Mouse (Mus musculus) thymus, postnatal 14 days (tissue): ENCODE results near the gene Nid2.
A peak's percentile ranks its signal among the peaks of the same experiment; 100 is the strongest.

Source experiments
- DNase-seq: peaks from one replicate; pipeline ENCODE4 v3.0.0; 2021

The Nid2 gene

GRCm38 (mm10) chr14:19746232-19746631, 4.8 kb upstream of the Nid2 start:
- no peak for DNase-seq

GRCm38 (mm10) chr14:19746731-19747130, 4.3 kb upstream of the Nid2 start:
- no peak for DNase-seq

DNA sequence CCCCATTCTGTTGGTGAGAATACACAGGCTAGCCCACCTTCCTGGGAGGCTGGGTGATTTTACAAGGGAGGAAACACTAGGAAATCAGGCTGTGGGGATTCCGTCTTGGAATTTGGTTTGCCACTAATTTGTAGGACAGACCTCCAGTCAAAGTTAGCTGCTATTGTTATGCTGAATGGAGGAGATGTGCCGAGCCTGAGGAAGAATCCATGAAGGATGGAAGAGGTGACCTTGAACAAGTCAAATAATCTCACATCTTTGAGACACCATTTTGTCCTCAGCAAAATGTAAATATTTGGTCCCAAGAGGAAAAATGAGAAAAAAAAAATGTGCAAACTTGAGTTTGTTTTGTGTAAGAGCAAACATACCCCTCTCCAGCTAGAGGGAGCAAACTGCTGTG, 1.3 kb upstream of the Nid2 start:
- DNase-seq, result no peak

DNA sequence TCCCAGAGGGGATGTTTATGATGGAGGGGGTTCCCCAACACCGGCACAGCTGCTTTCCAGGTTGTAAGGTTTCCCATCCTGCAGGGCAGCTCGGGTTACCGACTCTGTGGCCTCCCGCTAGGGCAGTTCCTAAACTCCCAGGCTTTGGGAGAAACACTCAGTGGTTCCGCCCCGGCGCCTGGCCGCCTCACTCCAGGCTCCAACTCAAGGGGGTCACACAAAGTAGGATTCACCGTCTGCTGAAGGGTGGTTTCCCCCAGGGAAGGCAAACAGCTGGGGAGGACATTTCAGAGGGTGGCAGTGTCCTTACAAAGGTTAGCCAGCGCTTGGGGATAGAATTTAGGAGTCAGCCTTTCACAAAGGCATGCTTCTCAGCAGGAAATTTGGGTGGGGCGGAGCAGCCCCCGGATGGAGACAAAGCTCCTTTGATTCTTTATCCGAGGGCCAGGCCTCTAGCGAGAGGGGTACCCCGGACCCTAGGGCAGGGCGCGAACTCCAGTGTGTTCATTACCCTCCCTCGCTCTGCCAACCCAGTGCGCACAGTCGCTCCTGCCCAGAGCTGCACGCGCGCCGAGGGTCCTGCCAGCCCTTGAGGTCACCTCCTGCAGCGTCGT, 547 bp upstream of the Nid2 start:
- DNase-seq, result no peak

- DNase-seq, result no peak
Measured at GRCm38 (mm10) chr14:19752276-19752675, 1.2 kb downstream of the Nid2 start.

DNA sequence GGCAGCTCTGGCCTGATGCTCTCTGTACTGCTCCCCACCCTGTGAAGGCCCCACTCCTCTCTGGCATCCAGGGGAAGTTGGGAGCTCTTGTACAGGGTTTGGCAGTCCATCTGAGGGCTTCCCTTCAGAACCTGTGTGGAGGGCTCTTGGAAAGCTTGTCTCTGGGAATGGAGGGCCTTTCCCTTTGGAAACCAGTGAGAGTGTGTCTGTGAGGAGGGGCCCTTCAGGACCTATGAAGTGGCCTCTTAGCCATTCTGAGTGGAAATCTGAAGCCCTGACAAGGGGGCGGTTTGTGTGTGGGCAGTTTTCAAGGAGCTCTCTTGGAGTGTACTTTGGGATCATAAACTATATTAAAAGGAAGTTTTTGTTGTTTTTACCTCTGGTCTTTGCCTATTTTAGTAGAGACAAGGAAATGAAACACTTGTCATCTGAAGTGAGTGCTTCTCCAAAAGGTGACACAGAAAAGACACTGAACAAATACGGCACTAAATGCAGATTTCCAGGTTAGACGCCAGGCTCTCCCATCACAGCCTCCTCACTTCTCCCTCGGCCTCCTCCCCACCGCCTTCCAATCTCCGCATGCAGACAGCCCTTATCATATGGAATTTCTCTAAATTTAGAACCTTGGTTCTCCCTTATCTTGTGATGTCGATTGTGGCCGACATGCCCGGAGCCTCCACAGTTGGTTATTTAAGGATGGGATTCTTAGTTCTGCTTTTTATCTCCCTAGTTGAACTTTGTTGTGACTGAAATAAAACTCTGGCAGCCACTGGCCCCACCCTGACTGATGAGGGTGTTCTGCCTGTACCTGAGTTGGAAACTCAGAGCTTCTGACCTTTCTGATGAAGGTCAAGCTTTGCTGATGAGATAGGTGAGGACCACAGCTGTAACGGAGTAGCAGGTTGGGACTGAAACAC, 8.5 kb downstream of the Nid2 start:
- DNase-seq, result no peak

DNA sequence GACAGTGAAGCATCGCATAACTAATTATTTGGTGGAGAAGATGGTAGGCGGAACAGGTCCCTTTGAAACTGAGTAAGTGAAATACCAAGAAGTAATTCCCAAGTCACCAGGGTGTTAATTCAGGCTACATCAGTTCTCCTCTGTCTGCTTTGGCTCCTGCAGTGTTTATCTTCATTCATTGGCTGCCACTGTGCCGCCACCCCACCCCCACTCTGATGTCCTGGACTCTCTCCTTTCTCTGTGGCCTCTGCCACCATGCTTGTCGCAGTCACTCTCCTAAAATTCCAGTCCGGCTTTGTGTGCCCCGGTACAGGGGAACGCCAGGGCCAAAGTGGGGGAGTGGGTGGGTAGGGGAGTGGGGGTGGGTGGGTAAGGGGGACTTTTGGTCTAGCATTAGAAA, 9.7 kb downstream of the Nid2 start:
- no peak for DNase-seq

DNA sequence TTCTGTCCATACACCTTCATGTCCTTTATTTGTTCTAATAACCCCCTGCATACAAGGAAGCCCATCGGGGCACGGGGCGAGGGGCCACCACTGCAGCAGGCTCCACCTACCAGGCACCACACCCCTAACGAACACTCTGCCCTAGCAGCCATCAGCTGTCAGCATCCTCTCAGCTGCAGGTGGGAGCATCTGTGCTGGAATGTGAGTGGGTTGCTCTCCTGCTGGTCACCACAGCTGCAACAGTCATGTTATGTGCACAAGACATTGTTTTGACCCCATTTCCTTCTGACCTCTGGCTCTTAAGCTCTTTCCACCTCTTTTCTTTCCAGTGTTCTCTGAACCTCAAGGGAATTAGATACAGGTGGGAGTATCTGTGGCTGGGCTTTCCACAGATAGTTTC, 10.9 kb downstream of the Nid2 start:
- DNase-seq, result no peak

DNA sequence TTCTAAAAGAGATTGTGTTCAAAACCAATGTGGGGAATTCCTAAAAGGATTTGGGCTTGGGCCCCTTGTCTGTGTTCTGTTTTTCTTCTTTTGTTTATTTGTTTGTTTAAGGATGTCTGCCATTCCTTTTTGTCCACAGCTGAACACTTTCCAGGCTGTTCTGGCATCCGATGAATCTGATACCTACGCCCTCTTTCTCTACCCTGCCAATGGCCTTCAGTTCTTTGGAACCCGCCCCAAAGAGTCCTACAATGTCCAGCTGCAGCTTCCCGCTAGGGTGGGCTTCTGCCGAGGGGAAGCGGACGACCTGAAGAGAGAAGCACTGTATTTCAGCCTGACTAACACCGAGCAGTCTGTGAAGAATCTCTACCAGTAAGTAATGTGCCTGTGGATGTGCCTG, 12.5 kb downstream of the Nid2 start:
- DNase-seq, result no peak

- no peak for DNase-seq
Measured at GRCm38 (mm10) chr14:19764331-19764730, 13.3 kb downstream of the Nid2 start.

DNA sequence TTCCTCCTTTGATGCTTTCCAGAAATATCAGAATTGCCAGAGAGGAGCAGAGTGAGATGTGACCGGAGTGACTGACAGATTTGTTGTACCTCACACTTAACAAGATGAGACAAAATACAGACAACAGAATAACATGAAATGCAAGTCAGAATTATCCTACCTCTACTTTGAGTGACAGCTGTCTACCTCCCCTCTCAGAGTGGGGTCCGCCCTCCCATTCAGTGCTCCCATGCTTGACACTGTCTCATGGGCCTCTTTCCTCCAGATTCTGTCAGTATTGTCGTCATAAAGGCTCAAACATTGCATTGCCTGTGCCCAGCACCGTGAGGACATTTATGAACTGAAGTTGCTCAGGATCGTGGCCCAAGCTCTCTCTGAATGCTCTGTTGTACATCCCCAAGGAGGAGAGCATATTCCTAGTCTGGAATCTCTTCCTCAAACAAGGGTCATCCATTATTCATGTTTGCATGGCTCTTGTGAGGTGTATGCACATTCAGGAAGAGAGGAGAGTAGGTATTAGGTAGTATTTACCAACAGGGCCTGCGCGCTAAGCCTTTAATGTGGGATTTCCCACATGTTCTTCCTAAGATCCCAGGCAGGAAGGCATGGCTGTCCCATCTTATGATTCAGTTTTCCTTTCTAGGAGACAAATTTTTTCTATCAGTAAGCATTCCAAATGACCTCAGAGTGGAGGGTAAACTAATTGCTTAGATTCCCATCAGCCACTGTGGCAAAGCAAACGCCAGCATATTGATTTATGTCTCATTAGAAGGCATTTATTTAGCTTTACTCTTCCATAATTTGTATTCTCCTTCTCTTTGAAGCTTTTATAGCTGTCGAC, 14.7 kb downstream of the Nid2 start:
- DNase-seq, result no peak

DNA sequence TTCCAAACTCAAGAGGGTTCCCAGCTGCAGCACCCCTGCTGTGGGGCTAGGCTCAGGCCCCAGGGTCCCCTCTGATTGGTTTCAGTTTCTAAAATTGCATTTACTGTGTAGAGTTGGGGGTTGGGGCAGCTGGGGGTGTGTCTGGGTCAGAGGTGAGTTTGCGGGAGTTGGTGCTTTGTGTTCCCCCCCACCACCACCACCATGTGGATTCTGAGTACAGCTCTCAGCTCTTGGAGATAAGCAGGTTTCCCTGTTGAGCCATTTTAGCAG, 15.2 kb downstream of the Nid2 start:
- DNase-seq, result no peak

GRCm38 (mm10) chr14:19768648-19769047, 17.6 kb downstream of the Nid2 start:
- no peak for DNase-seq

- DNase-seq, result no peak
Measured at GRCm38 (mm10) chr14:19769441-19770200, 18.6 kb downstream of the Nid2 start.

DNA sequence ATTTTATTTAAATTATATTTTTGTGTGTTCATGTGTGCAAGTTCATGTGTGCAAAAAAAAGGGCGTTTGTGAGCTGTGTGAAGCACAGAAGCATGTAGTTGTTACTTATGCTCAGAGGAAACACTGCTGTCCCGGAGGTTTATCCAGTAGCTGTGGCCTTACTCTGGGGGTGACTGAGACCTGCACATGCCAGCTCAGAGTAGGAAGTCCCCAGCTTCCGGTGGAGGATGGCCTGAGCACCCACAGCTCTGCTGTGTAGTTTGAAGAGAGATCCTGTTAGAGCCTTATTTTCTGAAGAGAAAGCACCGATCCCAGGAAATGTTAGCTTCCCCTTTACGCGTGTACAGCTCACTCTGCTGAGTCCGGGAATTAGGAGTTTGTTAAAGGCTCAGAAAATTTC, 20.1 kb downstream of the Nid2 start:
- DNase-seq, result peak; percentile 23

DNA sequence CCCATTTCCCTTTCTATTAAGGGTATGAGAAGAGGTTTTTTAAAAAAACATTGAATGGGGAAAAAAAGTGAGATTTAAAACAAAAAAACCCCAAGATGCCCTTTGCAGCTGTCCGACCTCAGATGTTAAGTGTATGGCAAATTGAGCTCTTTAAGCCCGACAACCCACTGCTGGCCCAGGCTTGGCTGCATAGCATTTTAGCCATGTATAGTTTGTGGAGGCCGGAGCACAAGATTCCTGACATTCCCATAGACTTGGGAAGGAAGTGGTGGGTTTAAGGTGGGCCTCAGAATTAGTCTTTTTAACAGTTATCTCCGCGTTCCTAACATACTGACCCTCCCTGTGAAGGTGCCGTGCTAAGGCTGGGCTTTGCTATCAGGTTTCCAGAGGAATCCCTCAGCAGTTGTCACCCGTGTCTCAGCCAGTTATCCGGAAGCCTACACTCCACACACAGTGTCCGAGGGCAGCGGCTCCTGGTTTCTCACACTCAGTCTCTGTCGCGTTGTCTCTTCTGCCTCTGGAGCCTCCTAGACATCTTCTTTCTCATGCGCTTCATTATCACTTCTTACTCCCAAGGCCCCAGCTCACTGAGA, 23.1 kb downstream of the Nid2 start:
- DNase-seq, result no peak

DNA sequence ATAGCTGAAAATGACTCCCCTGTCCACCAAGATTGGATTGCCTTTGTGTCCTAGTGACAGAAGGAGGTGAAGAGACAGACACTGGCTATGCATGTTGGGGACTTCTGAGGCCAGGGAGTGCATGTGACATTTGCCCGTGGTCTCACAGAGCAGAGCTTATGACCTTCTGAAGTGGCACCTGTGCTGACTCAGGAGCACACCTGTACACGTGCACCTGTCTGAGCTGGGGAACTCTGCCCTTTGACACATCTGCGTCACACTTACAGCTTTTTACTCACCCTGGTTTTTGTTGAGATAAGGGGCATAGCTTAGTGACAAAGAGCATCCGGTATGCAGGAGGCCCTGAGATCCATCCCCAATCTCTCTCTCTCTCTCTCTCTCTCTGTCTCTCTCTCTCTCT, 24.4 kb downstream of the Nid2 start:
- no peak for DNase-seq

GRCm38 (mm10) chr14:19776179-19776578, 25.1 kb downstream of the Nid2 start:
- no peak for DNase-seq

- DNase-seq, result peak; percentile 35
Measured at GRCm38 (mm10) chr14:19776890-19777289, 25.8 kb downstream of the Nid2 start.

GRCm38 (mm10) chr14:19777365-19777764, 26.3 kb downstream of the Nid2 start:
- DNase-seq, result no peak

- DNase-seq, result no peak
Measured at GRCm38 (mm10) chr14:19777945-19778344, 26.9 kb downstream of the Nid2 start.

DNA sequence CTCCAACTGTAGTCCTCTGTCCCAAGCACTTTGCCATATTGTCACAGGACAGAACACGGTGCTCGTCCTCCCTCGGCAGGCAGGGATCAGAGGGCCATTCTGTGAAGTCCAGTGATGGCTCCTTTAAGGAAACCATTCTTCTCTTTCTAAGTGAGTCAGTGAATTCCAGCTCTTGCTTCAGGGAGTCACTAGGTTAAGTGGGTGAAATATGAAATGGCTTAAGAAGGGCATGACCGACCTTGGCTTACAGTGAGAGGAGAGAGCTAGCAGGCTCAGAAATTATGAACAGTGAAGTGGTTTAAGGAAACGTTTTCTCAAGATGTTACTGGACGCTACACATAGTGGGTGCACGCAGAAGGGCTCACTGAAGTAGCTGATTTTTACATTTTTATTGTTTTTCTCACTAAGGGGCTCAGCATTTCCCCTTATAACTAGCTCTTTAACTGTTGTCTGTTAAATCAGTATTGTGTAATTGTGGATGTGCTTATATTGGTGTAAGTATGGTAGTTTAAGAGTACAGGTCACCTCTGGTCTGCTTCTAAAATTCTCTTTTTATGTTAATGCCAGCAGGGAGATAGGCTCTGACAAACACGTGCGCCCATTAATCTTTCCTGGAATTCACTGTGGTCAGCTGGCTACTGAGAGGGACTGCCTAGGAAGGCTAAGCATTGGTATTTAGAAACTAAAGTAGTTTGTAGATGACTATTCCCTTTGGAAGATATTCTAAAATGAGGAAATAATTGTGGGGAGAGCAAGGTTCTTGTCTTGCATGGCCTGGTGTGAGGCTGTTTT, 34.9 kb downstream of the Nid2 start:
- DNase-seq, result no peak
